Mouse (Mus musculus) limb, embryonic 13.5 days (tissue): Measurements from ENCODE around the gene Sirpa. TPM values are rescaled to one million over a fixed set of nuclear protein-coding genes. Genes with fewer than 3 reads are reported as not detected.

ENCODE experiments used
- ATAC-seq: fragments of 200-750 bp; cut with Nextera tagmentation; 2 replicates; pipeline ENCODE4 v1.8.0; 2017; ENCODE audit warnings: low read depth, moderate number of reproducible peaks, moderate TSS enrichment; ENCODE audit not compliant: low FRiP score
- H3K27ac ChIP-seq: fragments of 300-500 bp; sonication (generic); 2 replicates; pipeline ENCODE4 v1.5.1; 2015; ENCODE audit warnings: inconsistent platforms, mild to moderate bottlenecking, moderate library complexity
- H3K27me3 ChIP-seq: fragments of 300-500 bp; sonication (generic); 2 replicates; pipeline ENCODE4 v1.6.1; 2015; ENCODE audit warnings: mild to moderate bottlenecking, inconsistent platforms
- H3K36me3 ChIP-seq: fragments of 300-500 bp; sonication (generic); 2 replicates; pipeline ENCODE4 v1.6.1; 2015; ENCODE audit warnings: inconsistent platforms, mild to moderate bottlenecking, moderate library complexity
- H3K4me1 ChIP-seq: fragments of 300-500 bp; sonication (generic); 2 replicates; pipeline ENCODE4 v1.6.1; 2015; ENCODE audit warnings: inconsistent platforms
- H3K4me2 ChIP-seq: fragments of 300-500 bp; sonication (generic); replicated peaks from 2 replicates; pipeline ENCODE4 v1.6.1; 2015; ENCODE audit warnings: inconsistent platforms, mild to moderate bottlenecking, moderate library complexity
- H3K4me3 ChIP-seq: fragments of 300-500 bp; sonication (generic); 2 replicates; pipeline ENCODE4 v1.5.1; 2015; ENCODE audit warnings: moderate library complexity, mild to moderate bottlenecking, inconsistent platforms
- H3K9ac ChIP-seq: fragments of 300-500 bp; sonication (generic); 2 replicates; pipeline ENCODE4 v1.6.1; 2015; ENCODE audit warnings: mild to moderate bottlenecking, inconsistent platforms
- H3K9me3 ChIP-seq: fragments of 300-500 bp; sonication (generic); 2 replicates; pipeline ENCODE4 v1.6.1; 2016; ENCODE audit warnings: inconsistent platforms
- WGBS: fragments of 180-500 bp; shearing (Covaris S2); methylation state at CpG from one replicate; pipeline ENCODE4 v1.1.7; 2015; 5-methylcytosine and 5-hydroxymethylcytosine counted together
- polyA plus RNA-seq: library from polyadenylated mRNA; unstranded; fragments of >200 nt; fragmentation: Nextera tagmentation; extraction: Ambion mirVana; gene quantifications from 2 replicates; pipeline ENCODE4 v1.2.1, GENCODE M21; 2015

Gene Sirpa
- polyA plus RNA-seq, 1 experiment from 2014 or later, result 21.2 TPM

DNA sequence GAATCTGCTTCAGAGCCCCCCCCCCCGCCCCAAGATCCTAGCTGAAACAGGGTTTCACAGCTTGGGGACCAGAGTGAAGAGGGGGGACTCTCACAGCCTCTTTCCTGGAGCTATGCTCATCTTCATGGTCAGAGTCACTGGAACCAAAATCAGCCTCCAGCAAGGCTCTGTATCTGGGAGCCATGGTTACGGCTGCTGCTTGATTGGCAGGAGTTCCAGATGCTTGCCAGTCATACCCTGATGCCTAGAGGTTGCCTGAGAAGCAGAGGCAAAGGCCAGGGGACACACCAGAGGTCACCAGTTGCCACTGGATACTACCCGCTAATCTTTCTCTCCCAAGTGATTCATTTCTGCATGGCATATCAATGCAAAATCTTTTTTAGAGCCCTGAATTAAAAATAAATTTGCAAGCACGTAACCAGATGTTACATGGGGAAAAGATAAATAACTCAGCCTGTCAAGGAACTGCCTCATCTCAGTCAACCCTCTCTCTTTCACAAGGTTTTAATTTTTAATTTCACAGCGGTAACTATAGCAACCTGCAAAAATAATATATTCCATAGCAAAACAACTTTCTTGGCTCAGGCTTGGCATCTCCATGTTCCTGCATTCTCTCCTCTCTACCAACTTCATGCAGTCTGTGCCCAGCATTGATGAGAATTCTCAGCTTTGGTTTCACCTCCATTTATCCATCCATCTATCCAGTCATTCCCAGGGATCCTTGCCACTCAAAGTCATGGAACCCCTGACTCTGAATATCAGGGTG lies 28.5 kb upstream of the Sirpa start:
- 71% methylated on average over 5 of the region's 5 CpGs for WGBS
- no peak overlapping the region for H3K27ac ChIP-seq
- no peak for ATAC-seq

DNA sequence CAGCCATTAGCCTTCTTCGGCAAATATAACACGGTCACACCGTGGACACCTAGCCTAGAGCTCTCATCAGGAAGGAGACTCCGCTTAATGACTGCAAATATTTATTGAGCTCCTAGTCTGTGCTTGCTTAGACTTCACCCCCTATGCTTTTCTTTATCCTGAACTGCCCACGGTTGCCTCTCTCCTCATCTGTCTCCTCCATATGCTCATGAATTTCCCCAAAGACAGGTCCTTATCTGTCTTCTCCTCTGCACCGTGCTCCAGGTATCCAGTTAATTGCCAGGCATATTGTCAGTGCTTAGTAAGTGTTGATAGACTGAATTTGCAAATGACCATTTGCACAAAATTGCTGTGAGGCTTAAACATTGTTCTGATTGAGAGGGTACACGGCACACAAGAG lies 23.5 kb upstream of the Sirpa start:
- H3K27me3 ChIP-seq, result peaks cover 30% of the 10 kb centered on the region
- no peak overlapping the region for H3K4me3 ChIP-seq
- peaks cover 7% of the 10 kb centered on the region for H3K4me1 ChIP-seq
- 87% methylated on average over 7 of the region's 7 CpGs for WGBS
- no peak overlapping the region for H3K9ac ChIP-seq
- no peak overlapping the region for H3K27ac ChIP-seq
- H3K4me2 ChIP-seq, result no peak overlapping the region
- no peaks in the 10 kb centered on the region for H3K36me3 ChIP-seq
- ATAC-seq, result no peak
- no peaks in the 10 kb centered on the region for H3K9me3 ChIP-seq

More for the DNA sequence above, 28.5 kb upstream of the Sirpa start:
- no peaks in the 10 kb centered on the region for H3K9me3 ChIP-seq
- H3K4me3 ChIP-seq, result no peak overlapping the region
- H3K4me1 ChIP-seq, result no peaks in the 10 kb centered on the region
- no peaks in the 10 kb centered on the region for H3K36me3 ChIP-seq
- no peaks in the 10 kb centered on the region for H3K27me3 ChIP-seq
- H3K9ac ChIP-seq, result no peak overlapping the region
- no peak overlapping the region for H3K4me2 ChIP-seq

DNA sequence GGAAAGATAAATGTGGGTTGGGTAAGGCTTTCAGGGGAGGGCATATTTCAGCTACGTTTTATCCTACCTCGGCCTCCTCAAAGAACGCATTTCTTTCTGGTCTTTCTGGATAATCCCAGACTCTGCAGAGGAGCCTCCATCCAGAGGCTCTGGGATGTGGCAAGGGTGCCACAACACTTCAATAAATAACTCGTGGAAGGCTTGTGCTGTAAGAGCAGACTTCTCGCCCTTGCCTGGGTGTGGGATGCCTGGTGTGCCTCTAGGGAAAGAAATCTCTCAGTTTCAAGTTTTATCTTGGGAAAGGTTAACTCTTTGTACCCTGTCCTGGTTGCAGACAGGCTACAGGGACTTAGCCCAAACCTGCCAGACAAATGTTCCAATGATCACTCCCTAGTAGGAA lies 23.1 kb upstream of the Sirpa start:
- Histone ChIP-seq H3K4me3 (no peak overlapping the region), H3K9me3 (no peaks in the 10 kb centered on the region), H3K27ac (no peak overlapping the region), H3K36me3 (no peaks in the 10 kb centered on the region), H3K9ac (no peak overlapping the region), H3K27me3 (peaks cover 34% of the 10 kb centered on the region), H3K4me1 (peaks cover 11% of the 10 kb centered on the region), H3K4me2 (no peak overlapping the region)
- WGBS, result 62% methylated on average over 5 of the region's 5 CpGs
- no peak for ATAC-seq

DNA sequence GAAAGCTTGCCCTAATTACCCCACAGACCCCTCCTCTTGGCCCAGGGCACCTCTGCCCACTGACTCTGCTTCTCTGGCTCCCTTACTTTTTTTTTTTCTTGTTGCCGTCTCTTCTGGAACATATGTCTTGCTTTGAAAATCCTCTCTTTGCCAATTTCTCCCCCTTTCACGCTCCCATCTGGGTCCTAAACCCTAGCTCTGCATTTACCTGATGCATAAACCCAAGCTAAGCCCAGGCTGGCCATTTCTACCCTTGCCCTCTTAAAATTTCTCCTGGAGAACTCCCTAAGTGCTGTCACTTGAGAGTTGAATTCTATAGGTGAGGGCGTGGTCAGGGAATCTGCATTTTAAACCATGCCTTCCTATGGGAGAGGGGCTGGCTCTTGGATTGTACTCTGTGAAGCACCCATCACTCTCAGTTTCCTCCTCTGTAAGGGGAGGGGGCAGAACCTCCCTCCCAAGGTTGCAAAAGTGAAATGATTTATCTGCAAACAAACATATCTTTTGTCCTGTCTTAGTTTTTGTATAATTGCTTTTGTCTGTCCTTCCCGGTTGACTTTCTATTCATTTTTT lies 18.8 kb upstream of the Sirpa start:
- ATAC-seq, result no peak
- H3K27ac ChIP-seq, result no peak overlapping the region
- H3K4me2 ChIP-seq, result peak overlapping the region; percentile 58
- H3K36me3 ChIP-seq, result no peaks in the 10 kb centered on the region
- no peak overlapping the region for H3K9ac ChIP-seq
- H3K27me3 ChIP-seq, result peaks cover 61% of the 10 kb centered on the region
- H3K4me3 ChIP-seq, result peak overlapping the region; percentile 26
- H3K4me1 ChIP-seq, result peaks cover 12% of the 10 kb centered on the region
- 14% methylated on average over 4 of the region's 4 CpGs for WGBS
- H3K9me3 ChIP-seq, result no peaks in the 10 kb centered on the region

DNA sequence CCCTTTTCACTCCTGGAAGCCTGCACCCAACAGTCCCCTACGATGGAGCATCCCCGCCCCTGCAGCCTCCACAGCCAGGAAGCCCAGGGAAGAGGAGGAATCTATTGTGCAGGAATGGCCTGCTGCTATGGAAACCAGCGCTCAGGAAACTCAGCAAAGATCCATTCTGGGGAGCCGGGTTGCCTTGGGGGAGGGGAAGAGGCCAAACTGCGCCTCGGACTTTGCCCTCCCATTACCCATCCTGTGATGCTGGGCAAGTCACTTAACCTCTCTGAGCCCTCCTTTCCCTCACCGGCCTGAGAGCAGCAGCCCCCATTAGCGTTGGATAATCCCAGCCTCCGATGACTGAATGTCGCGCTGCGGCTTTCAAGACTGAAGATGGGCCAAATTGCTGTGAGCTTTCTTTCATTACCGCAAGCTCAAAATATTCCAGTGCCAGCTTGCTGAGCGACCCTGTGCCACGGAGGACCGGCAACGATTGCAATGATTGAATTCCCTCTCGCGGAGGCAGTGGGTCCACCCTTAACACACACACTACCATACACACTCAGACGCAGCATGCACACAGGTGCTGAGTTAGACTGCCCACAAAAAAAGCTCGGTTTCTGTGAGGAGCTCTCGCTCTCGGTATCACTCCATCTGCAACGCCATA lies 18.1 kb upstream of the Sirpa start:
- Histone ChIP-seq H3K4me1 (peaks cover 12% of the 10 kb centered on the region), H3K4me3 (peak overlapping the region; percentile 26), H3K27ac (no peak overlapping the region), H3K9me3 (no peaks in the 10 kb centered on the region), H3K4me2 (peak overlapping the region; percentile 58), H3K27me3 (peaks cover 61% of the 10 kb centered on the region), H3K9ac (peak overlapping the region; percentile 19; the same call in 1 of the 2 replicates), H3K36me3 (no peaks in the 10 kb centered on the region)
- no peak for ATAC-seq
- WGBS, result 13% methylated on average over 24 of the region's 24 CpGs

DNA sequence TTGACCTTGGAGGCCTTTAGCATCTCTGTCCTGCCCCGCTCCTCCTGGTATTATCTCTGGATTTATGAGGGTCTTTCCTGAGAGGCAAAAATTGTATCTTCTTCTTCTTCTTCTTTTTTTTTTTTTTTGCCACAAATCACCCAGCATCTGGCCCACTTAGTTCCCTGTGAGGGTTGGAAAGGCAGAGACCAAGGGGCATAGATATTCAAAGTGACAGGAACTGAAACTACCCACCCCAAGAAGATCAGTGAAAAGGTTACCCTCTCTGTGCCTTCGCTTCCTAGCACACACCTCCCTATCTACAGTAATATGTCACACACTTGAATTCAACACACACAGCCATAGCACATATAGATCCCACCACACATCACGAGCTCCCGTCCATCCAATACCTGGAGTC lies 17.5 kb upstream of the Sirpa start:
- H3K27ac ChIP-seq, result no peak overlapping the region

DNA sequence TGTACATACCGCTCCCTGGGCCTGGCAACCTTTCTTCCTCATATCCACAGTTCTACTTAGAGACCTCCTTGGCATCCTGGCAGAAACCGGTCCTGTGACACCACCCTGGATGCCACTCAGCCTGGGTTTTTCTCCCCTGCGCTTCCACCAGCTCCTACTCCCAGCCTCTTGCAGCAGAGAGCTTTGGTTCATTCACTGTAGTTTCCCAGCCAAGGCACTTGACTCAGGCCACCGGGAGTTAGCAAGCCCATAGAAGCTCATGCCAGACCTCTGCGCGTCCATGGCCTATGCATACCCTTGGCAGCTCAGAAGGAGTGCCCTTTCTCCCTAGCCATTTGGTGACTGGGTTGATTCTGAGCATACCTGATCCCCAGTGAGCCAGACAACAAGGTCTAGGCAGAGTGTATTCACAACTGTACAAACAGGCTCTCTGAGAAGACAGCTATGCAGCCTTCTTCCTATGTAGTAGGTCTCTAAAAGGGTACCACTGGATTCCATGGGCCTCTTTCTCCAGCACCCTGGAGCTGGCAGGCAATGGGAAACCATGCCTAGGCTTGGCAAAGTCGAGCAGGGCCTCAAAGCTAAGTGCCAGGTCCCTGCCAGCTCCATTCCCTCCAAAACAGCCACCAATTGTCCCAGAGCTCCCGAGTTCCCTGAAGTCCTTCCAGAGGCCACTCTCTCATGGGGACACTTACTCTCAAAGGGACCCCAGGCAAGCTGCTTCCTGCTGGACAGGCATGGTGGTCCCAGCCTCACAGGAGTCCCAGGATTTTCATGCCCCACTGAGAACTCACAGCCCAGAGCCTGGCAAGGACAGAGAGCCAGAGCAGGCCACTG lies 15.8 kb upstream of the Sirpa start:
- no peak overlapping the region for H3K27ac ChIP-seq
- 87% methylated on average over 8 of the region's 8 CpGs for WGBS
- no peaks in the 10 kb centered on the region for H3K9me3 ChIP-seq
- no peak overlapping the region for H3K9ac ChIP-seq
- peaks cover 53% of the 10 kb centered on the region for H3K27me3 ChIP-seq
- H3K36me3 ChIP-seq, result no peaks in the 10 kb centered on the region
- H3K4me2 ChIP-seq, result no peak overlapping the region
- no peak for ATAC-seq
- H3K4me3 ChIP-seq, result no peak overlapping the region
- peaks cover 12% of the 10 kb centered on the region for H3K4me1 ChIP-seq

More for the DNA sequence above, 17.5 kb upstream of the Sirpa start:
- WGBS, result 93% methylated on average over 4 of the region's 4 CpGs
- no peak overlapping the region for H3K9ac ChIP-seq
- H3K9me3 ChIP-seq, result no peaks in the 10 kb centered on the region
- H3K4me1 ChIP-seq, result peaks cover 12% of the 10 kb centered on the region
- peaks cover 61% of the 10 kb centered on the region for H3K27me3 ChIP-seq
- H3K4me3 ChIP-seq, result no peak overlapping the region
- H3K36me3 ChIP-seq, result no peaks in the 10 kb centered on the region
- no peak for ATAC-seq
- no peak overlapping the region for H3K4me2 ChIP-seq

DNA sequence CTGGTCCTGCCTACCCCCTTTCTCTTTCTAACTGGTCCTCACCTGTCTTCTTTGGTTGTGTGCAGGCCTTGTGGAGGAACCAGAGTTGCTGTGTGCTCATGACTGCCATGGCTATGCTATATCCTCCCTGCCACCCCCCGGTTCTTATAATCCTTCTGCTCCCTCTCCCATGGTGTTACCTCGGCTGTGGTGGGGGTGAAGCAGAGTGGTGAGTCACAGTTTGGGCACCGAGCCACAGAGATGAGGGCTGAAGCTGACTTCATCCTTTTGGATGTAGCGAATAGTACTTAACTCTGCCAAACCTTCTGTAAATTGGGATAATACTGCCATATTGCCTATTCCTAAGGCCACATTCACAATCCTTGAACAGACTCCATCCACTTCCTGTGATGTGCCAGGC lies 12.0 kb upstream of the Sirpa start:
- no peak overlapping the region for H3K9ac ChIP-seq

DNA sequence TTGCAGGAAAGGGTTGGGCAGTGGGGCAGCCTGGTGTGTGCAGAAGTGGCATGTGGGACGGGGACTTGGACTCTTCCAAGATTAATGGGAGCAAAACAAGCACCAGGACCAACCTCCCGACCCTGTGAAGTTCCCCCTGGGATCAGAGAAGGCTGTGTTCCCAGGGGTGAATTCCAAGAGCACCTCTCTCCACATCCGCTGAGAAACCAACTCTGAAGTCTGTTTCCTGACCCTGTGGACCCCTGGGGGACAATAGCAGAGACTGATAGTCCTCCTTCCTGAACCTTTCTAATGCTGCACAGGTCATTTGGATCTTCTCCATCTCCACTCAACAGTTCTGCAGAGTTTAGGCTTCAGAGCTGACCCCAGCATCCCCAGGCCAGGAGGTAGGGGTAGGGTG lies 10.8 kb upstream of the Sirpa start:
- ATAC-seq, result no peak
- Histone ChIP-seq H3K9me3 (no peaks in the 10 kb centered on the region), H3K9ac (no peak overlapping the region), H3K4me3 (no peak overlapping the region), H3K36me3 (no peaks in the 10 kb centered on the region), H3K4me1 (0 out of 2 replicates have a peak, but pooled peaks cover 2% of the 10 kb centered on the region), H3K27ac (no peak overlapping the region), H3K27me3 (peaks cover 4% of the 10 kb centered on the region; the same call in 1 of the 2 replicates), H3K4me2 (no peak overlapping the region)
- 44% methylated on average over 3 of the region's 3 CpGs for WGBS

More for the DNA sequence above, 12.0 kb upstream of the Sirpa start:
- WGBS, result 77% methylated on average over 4 of the region's 4 CpGs
- no peaks in the 10 kb centered on the region for H3K9me3 ChIP-seq
- H3K27me3 ChIP-seq, result peaks cover 16% of the 10 kb centered on the region; the same call in 1 of the 2 replicates
- no peak overlapping the region for H3K4me2 ChIP-seq
- H3K27ac ChIP-seq, result no peak overlapping the region
- H3K36me3 ChIP-seq, result no peaks in the 10 kb centered on the region
- 0 out of 2 replicates have a peak, but pooled peaks cover 2% of the 10 kb centered on the region for H3K4me1 ChIP-seq
- no peak overlapping the region for H3K4me3 ChIP-seq
- ATAC-seq, result no peak

DNA sequence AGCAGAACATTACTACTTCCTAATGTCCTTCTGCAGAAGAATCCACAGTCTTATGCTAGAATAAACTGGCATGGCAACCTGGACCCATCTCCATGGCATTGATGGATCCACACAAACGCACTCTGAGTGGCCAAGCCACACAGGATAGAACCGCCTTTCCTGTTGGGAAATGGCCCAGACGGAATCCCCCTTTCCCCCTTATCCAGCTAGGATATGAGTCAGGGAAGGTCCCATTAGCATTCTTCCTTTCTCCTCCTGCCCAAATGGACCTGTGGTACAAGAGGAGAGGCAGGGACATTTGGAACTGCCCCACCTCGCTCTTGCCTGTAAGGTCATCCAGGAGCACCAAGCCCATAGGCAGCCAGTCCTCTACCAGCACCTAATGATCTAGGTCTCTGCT lies 10.4 kb upstream of the Sirpa start:
- no peak for ATAC-seq
- H3K27me3 ChIP-seq, result peaks cover under 1% of the 10 kb centered on the region; the same call in 1 of the 2 replicates
- 89% methylated on average over 4 of the region's 4 CpGs for WGBS

DNA sequence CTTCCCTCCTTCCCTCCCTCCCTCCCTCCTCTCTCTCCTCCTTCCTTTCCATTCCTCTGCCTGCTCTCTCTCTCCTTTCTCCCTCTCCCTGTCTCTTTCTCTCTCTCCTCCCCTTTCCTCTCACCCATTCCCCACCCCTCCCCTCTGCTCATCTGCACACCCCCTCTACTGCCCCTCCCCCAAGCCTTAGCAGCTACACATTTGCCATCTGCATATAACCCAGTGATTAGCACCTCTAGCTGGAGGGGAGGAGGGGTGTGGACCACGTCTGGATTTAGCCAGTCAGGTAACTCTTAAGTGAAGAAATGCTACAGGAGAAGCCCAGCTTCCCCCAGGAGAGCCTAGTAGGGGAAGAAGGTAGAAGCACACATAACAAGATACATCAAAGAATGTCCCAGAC lies 7.7 kb upstream of the Sirpa start:
- ATAC-seq, result no peak
- Histone ChIP-seq H3K27ac (no peak overlapping the region), H3K36me3 (no peaks in the 10 kb centered on the region), H3K4me3 (no peak overlapping the region), H3K9ac (no peak overlapping the region), H3K4me1 (0 out of 2 replicates have a peak, but pooled peaks cover 8% of the 10 kb centered on the region), H3K4me2 (no peak overlapping the region), H3K9me3 (no peaks in the 10 kb centered on the region), H3K27me3 (peaks cover 7% of the 10 kb centered on the region; the same call in 1 of the 2 replicates)
- WGBS, result 3% methylated on average over 1 of the region's 1 CpGs

More for the DNA sequence above, 10.4 kb upstream of the Sirpa start:
- Histone ChIP-seq H3K4me3 (no peak overlapping the region), H3K9me3 (no peaks in the 10 kb centered on the region), H3K9ac (no peak overlapping the region), H3K4me2 (no peak overlapping the region), H3K36me3 (no peaks in the 10 kb centered on the region), H3K4me1 (0 out of 2 replicates have a peak, but pooled peaks cover 2% of the 10 kb centered on the region), H3K27ac (no peak overlapping the region)
